Mouse (Mus musculus) limb, embryonic 13.5 days (tissue): Measurements from ENCODE around the gene Pnpla8. TPM values are rescaled to one million over a fixed set of nuclear protein-coding genes. Genes with fewer than 3 reads are reported as not detected.

ENCODE experiments used
- ATAC-seq: fragments of 200-750 bp; cut with Nextera tagmentation; 2 replicates; pipeline ENCODE4 v1.8.0; 2017; ENCODE audit warnings: low read depth, moderate number of reproducible peaks, moderate TSS enrichment; ENCODE audit not compliant: low FRiP score
- H3K27ac ChIP-seq: fragments of 300-500 bp; sonication (generic); 2 replicates; pipeline ENCODE4 v1.5.1; 2015; ENCODE audit warnings: inconsistent platforms, mild to moderate bottlenecking, moderate library complexity
- H3K27me3 ChIP-seq: fragments of 300-500 bp; sonication (generic); 2 replicates; pipeline ENCODE4 v1.6.1; 2015; ENCODE audit warnings: mild to moderate bottlenecking, inconsistent platforms
- H3K36me3 ChIP-seq: fragments of 300-500 bp; sonication (generic); 2 replicates; pipeline ENCODE4 v1.6.1; 2015; ENCODE audit warnings: inconsistent platforms, mild to moderate bottlenecking, moderate library complexity
- H3K4me1 ChIP-seq: fragments of 300-500 bp; sonication (generic); 2 replicates; pipeline ENCODE4 v1.6.1; 2015; ENCODE audit warnings: inconsistent platforms
- H3K4me2 ChIP-seq: fragments of 300-500 bp; sonication (generic); replicated peaks from 2 replicates; pipeline ENCODE4 v1.6.1; 2015; ENCODE audit warnings: inconsistent platforms, mild to moderate bottlenecking, moderate library complexity
- H3K4me3 ChIP-seq: fragments of 300-500 bp; sonication (generic); 2 replicates; pipeline ENCODE4 v1.5.1; 2015; ENCODE audit warnings: moderate library complexity, mild to moderate bottlenecking, inconsistent platforms
- H3K9ac ChIP-seq: fragments of 300-500 bp; sonication (generic); 2 replicates; pipeline ENCODE4 v1.6.1; 2015; ENCODE audit warnings: mild to moderate bottlenecking, inconsistent platforms
- H3K9me3 ChIP-seq: fragments of 300-500 bp; sonication (generic); 2 replicates; pipeline ENCODE4 v1.6.1; 2016; ENCODE audit warnings: inconsistent platforms
- WGBS: fragments of 180-500 bp; shearing (Covaris S2); methylation state at CpG from one replicate; pipeline ENCODE4 v1.1.7; 2015; 5-methylcytosine and 5-hydroxymethylcytosine counted together
- polyA plus RNA-seq: library from polyadenylated mRNA; unstranded; fragments of >200 nt; fragmentation: Nextera tagmentation; extraction: Ambion mirVana; gene quantifications from 2 replicates; pipeline ENCODE4 v1.2.1, GENCODE M21; 2015

The Pnpla8 gene
- polyA plus RNA-seq, 1 experiment from 2014 or later = 68.3 TPM

GRCm38 (mm10) chr12:44329316-44330215 lies 108.4 kb downstream of the Pnpla8 start:
- Histone ChIP-seq H3K4me2 (peak overlapping the region; percentile 98), H3K27ac (no peak overlapping the region), H3K9me3 (no peaks in the 10 kb centered on the region), H3K4me3 (peak overlapping the region; percentile 56), H3K4me1 (peaks cover 13% of the 10 kb centered on the region), H3K27me3 (peaks cover 49% of the 10 kb centered on the region), H3K9ac (peak overlapping the region; percentile 62), H3K36me3 (no peaks in the 10 kb centered on the region)
- ATAC-seq = peak; percentile 42; the same call in 1 of the 2 replicates
- WGBS = under 1% methylated on average over 61 of the region's 61 CpGs

GRCm38 (mm10) chr12:44330216-44330719 lies 109.1 kb downstream of the Pnpla8 start:
- Histone ChIP-seq H3K27me3 (peaks cover 49% of the 10 kb centered on the region), H3K9ac (no peak overlapping the region), H3K4me1 (peaks cover 13% of the 10 kb centered on the region), H3K27ac (no peak overlapping the region), H3K36me3 (no peaks in the 10 kb centered on the region), H3K9me3 (no peaks in the 10 kb centered on the region), H3K4me3 (peak overlapping the region; percentile 56), H3K4me2 (peak overlapping the region; percentile 98)
- ATAC-seq = no peak
- 3% methylated on average over 9 of the region's 9 CpGs for WGBS

GRCm38 (mm10) chr12:44337136-44337640 lies 116.0 kb downstream of the Pnpla8 start:
- no peak overlapping the region for H3K27ac ChIP-seq
- peaks cover 9% of the 10 kb centered on the region; the same call in 1 of the 2 replicates for H3K27me3 ChIP-seq
- no peak overlapping the region for H3K9ac ChIP-seq
- no peaks in the 10 kb centered on the region for H3K4me1 ChIP-seq
- H3K4me3 ChIP-seq = no peak overlapping the region
- no peaks in the 10 kb centered on the region for H3K36me3 ChIP-seq
- H3K4me2 ChIP-seq = no peak overlapping the region
- ATAC-seq = no peak
- H3K9me3 ChIP-seq = no peaks in the 10 kb centered on the region
- WGBS = 80% methylated on average over 2 of the region's 2 CpGs

- WGBS = 54% methylated on average over 8 of the region's 8 CpGs
- no peak for ATAC-seq
- H3K36me3 ChIP-seq = no peaks in the 10 kb centered on the region
Observed at GRCm38 (mm10) chr12:44338195-44338622, 117.0 kb downstream of the Pnpla8 start.

GRCm38 (mm10) chr12:44344075-44344474 lies 122.9 kb downstream of the Pnpla8 start:
- 59% methylated on average over 6 of the region's 6 CpGs for WGBS
- no peaks in the 10 kb centered on the region for H3K4me1 ChIP-seq

More at GRCm38 (mm10) chr12:44338195-44338622, 117.0 kb downstream of the Pnpla8 start:
- H3K27me3 ChIP-seq = peaks cover under 1% of the 10 kb centered on the region; the same call in 1 of the 2 replicates
- H3K4me3 ChIP-seq = no peak overlapping the region
- H3K9ac ChIP-seq = no peak overlapping the region
- H3K9me3 ChIP-seq = no peaks in the 10 kb centered on the region
- H3K4me1 ChIP-seq = no peaks in the 10 kb centered on the region
- H3K4me2 ChIP-seq = no peak overlapping the region
- H3K27ac ChIP-seq = no peak overlapping the region

GRCm38 (mm10) chr12:44345251-44345650 lies 124.1 kb downstream of the Pnpla8 start:
- Histone ChIP-seq H3K4me1 (no peaks in the 10 kb centered on the region), H3K9ac (no peak overlapping the region), H3K27ac (no peak overlapping the region), H3K4me3 (no peak overlapping the region), H3K27me3 (no peaks in the 10 kb centered on the region), H3K9me3 (no peaks in the 10 kb centered on the region), H3K4me2 (no peak overlapping the region), H3K36me3 (no peaks in the 10 kb centered on the region)
- WGBS = 57% methylated on average over 5 of the region's 5 CpGs
- no peak for ATAC-seq

More at GRCm38 (mm10) chr12:44344075-44344474, 122.9 kb downstream of the Pnpla8 start:
- H3K9ac ChIP-seq = no peak overlapping the region
- ATAC-seq = peak; percentile 59; the same call in 1 of the 2 replicates
- no peaks in the 10 kb centered on the region for H3K27me3 ChIP-seq
- H3K4me3 ChIP-seq = no peak overlapping the region
- H3K9me3 ChIP-seq = no peaks in the 10 kb centered on the region
- H3K36me3 ChIP-seq = no peaks in the 10 kb centered on the region
- no peak overlapping the region for H3K27ac ChIP-seq
- H3K4me2 ChIP-seq = no peak overlapping the region

- ATAC-seq = no peak
- Histone ChIP-seq H3K4me1 (no peaks in the 10 kb centered on the region), H3K4me3 (no peak overlapping the region), H3K27me3 (no peaks in the 10 kb centered on the region), H3K4me2 (no peak overlapping the region), H3K36me3 (no peaks in the 10 kb centered on the region), H3K9me3 (no peaks in the 10 kb centered on the region), H3K9ac (no peak overlapping the region), H3K27ac (no peak overlapping the region)
- 53% methylated on average over 3 of the region's 3 CpGs for WGBS
Observed at GRCm38 (mm10) chr12:44346143-44346542, 125.0 kb downstream of the Pnpla8 start.

- Histone ChIP-seq H3K27me3 (no peaks in the 10 kb centered on the region), H3K9me3 (no peaks in the 10 kb centered on the region), H3K36me3 (no peaks in the 10 kb centered on the region), H3K4me3 (no peak overlapping the region), H3K4me2 (no peak overlapping the region), H3K4me1 (no peaks in the 10 kb centered on the region), H3K9ac (no peak overlapping the region), H3K27ac (no peak overlapping the region)
- WGBS = 82% methylated on average over 4 of the region's 4 CpGs
- ATAC-seq = no peak
Observed at GRCm38 (mm10) chr12:44355116-44355515, 133.9 kb downstream of the Pnpla8 start.

- Histone ChIP-seq H3K9ac (no peak overlapping the region), H3K4me1 (no peaks in the 10 kb centered on the region), H3K4me3 (no peak overlapping the region), H3K9me3 (no peaks in the 10 kb centered on the region), H3K27me3 (no peaks in the 10 kb centered on the region), H3K4me2 (no peak overlapping the region), H3K36me3 (no peaks in the 10 kb centered on the region), H3K27ac (no peak overlapping the region)
- WGBS = 76% methylated on average over 3 of the region's 3 CpGs
- ATAC-seq = no peak
Observed at GRCm38 (mm10) chr12:44357460-44357859, 136.3 kb downstream of the Pnpla8 start.

- WGBS = 87% methylated on average over 1 of the region's 1 CpGs
- H3K9me3 ChIP-seq = no peaks in the 10 kb centered on the region
- H3K27me3 ChIP-seq = no peaks in the 10 kb centered on the region
- H3K36me3 ChIP-seq = no peaks in the 10 kb centered on the region
- no peak overlapping the region for H3K4me2 ChIP-seq
- H3K27ac ChIP-seq = no peak overlapping the region
- no peaks in the 10 kb centered on the region for H3K4me1 ChIP-seq
- no peak overlapping the region for H3K9ac ChIP-seq
- H3K4me3 ChIP-seq = no peak overlapping the region
- ATAC-seq = no peak
Observed at GRCm38 (mm10) chr12:44357881-44358280, 136.7 kb downstream of the Pnpla8 start.

GRCm38 (mm10) chr12:44371076-44371710 lies 150.0 kb downstream of the Pnpla8 start:
- peaks cover 8% of the 10 kb centered on the region; the same call in 1 of the 2 replicates for H3K27me3 ChIP-seq
- no peak overlapping the region for H3K9ac ChIP-seq
- ATAC-seq = no peak
- no peak overlapping the region for H3K4me2 ChIP-seq
- H3K4me1 ChIP-seq = no peaks in the 10 kb centered on the region
- no peak overlapping the region for H3K27ac ChIP-seq
- H3K36me3 ChIP-seq = no peaks in the 10 kb centered on the region
- no peak overlapping the region for H3K4me3 ChIP-seq
- H3K9me3 ChIP-seq = no peaks in the 10 kb centered on the region
- 18% methylated on average over 3 of the region's 3 CpGs for WGBS
